Mouse (Mus musculus) bone marrow macrophage, adult 2 months (primary cell): ENCODE measurements around the gene Siva1.

Experiments used
- CTCF ChIP-seq: IDR thresholded peaks from 2 replicates; pipeline ENCODE4 v1.5.1; 2012; ENCODE audit warnings: low read depth, mild to moderate bottlenecking, low read length, moderate library complexity
- POLR2A ChIP-seq: IDR thresholded peaks from 2 replicates; pipeline ENCODE4 v1.6.1; 2012; ENCODE audit warnings: mild to moderate bottlenecking, low read depth, low read length, borderline replicate concordance

- no peak for TF ChIP-seq CTCF
- TF ChIP-seq POLR2A, result no peak
These were observed 49.5 kb upstream of the Siva1 start for GRCm38 (mm10) chr12:112594989-112595388.
